Mouse (Mus musculus): ENCODE data around the gene Gpm6a. TPM values are rescaled to one million over a fixed set of nuclear protein-coding genes. Genes with fewer than 3 reads are reported as not detected.
A peak's percentile ranks its signal among the peaks of the same experiment; 100 is the strongest.

Gene Gpm6a
- polyA plus RNA-seq, 1 experiment from 2014 or later = 26.7 TPM

DNA sequence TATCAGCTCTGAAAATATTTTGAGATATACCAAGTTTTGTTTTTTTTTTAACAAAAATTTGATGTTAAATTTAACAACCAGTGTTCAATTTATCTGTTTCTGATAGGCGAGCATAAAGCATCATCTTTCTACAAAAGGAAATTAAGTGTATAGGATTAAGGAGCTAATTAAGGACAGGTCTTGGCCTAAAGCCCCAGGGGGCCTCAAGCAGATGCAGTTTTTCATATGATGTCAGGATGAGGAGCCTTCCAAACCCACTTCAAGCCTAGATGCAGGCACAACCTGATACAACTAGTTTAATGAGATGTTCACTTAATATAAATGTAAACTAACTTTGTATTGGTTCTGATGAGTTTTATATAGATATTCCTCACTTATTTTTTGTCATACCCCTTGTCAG is 22.0 kb downstream of the Gpm6a start:
- ATAC-seq (replicated peaks; ENCODE audit: insufficient number of reproducible peaks, low FRiP score, low TSS enrichment, low read depth) (no peak), DNase-seq (ENCODE audit: low spot score) (no peak)
- no peak overlapping the region for H3K9ac ChIP-seq (replicated peaks; ENCODE audit: low read length)
- H3K4me2 ChIP-seq (ENCODE audit: low read depth, low read length) = no peak overlapping the region
- no peaks in the 10 kb centered on the region for H3K9me3 ChIP-seq (replicated peaks; ENCODE audit: control insufficient read depth, low read length)
- no peaks in the 10 kb centered on the region for H3K27me3 ChIP-seq (ENCODE audit: control insufficient read depth, insufficient read depth, low read length)
- H3K27ac ChIP-seq (replicated peaks; ENCODE audit: low read depth, low read length) = no peak overlapping the region
- H3K4me3 ChIP-seq (ENCODE audit: low read depth, low read length) = no peak overlapping the region
- no peaks in the 10 kb centered on the region for H3K4me1 ChIP-seq (ENCODE audit: control insufficient read depth, insufficient read depth, low read length)
- 32% methylated on average over 1 of the region's 1 CpGs for WGBS
- H3K36me3 ChIP-seq (replicated peaks; ENCODE audit: control insufficient read depth, insufficient read depth, low read depth, low read length) = no peaks in the 10 kb centered on the region

DNA sequence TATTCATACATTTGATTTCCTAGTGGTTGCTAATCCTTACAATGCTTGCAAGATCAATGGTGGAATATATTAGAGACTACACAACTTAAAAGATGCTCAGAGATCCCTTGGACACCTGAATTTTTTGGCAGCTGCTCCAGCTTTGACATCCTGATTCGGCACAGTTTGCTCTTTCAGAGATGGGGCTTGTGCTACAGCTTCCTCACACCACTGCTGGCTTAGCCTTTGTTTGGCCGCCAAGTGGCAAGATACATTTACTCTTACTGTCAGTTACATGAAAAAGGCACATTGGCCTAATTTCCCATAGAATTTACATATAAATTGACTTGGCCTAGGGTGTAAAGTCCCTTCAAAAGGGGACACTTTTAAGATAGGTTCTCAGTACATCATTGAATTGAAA is 32.1 kb downstream of the Gpm6a start:
- WGBS = 69% methylated on average over 2 of the region's 2 CpGs
- no peaks in the 10 kb centered on the region for H3K27me3 ChIP-seq (ENCODE audit: control insufficient read depth, insufficient read depth, low read length)
- no peak overlapping the region for H3K4me2 ChIP-seq (ENCODE audit: low read depth, low read length)
- H3K4me1 ChIP-seq (ENCODE audit: control insufficient read depth, insufficient read depth, low read length) = no peaks in the 10 kb centered on the region
- H3K4me3 ChIP-seq (ENCODE audit: low read depth, low read length) = no peak overlapping the region
- ATAC-seq (replicated peaks; ENCODE audit: insufficient number of reproducible peaks, low FRiP score, low TSS enrichment, low read depth) (no peak), DNase-seq (ENCODE audit: low spot score) (no peak)
- H3K9me3 ChIP-seq (replicated peaks; ENCODE audit: control insufficient read depth, low read length) = no peaks in the 10 kb centered on the region
- no peaks in the 10 kb centered on the region for H3K36me3 ChIP-seq (replicated peaks; ENCODE audit: control insufficient read depth, insufficient read depth, low read depth, low read length)
- H3K9ac ChIP-seq (replicated peaks; ENCODE audit: low read length) = no peak overlapping the region
- no peak overlapping the region for H3K27ac ChIP-seq (replicated peaks; ENCODE audit: low read depth, low read length)

DNA sequence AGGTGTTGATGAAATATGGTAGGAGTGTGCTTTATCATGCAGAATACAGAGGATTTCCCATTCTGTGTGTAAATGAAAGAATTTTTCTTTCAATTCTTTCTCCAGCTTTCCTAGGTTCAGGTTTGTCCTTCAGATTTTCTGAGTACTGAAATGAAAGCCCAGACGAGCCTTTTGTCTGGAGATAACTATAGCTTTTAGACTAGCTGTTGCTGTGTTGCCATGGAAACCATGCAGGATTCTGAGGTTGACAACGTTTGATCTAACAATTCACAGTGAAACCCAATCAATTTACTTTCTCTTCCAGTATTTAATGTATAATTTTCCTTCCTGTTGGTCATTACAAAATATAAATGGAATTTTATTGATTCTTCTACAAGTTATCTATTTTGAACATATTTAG is 34.5 kb downstream of the Gpm6a start:
- H3K27me3 ChIP-seq (ENCODE audit: control insufficient read depth, insufficient read depth, low read length) = no peaks in the 10 kb centered on the region
- no peaks in the 10 kb centered on the region for H3K36me3 ChIP-seq (replicated peaks; ENCODE audit: control insufficient read depth, insufficient read depth, low read depth, low read length)
- peak; percentile 31 for DNase-seq (ENCODE audit: low spot score)
- no peak overlapping the region for H3K4me3 ChIP-seq (ENCODE audit: low read depth, low read length)
- no peak overlapping the region for H3K4me2 ChIP-seq (ENCODE audit: low read depth, low read length)
- ATAC-seq (replicated peaks; ENCODE audit: insufficient number of reproducible peaks, low FRiP score, low TSS enrichment, low read depth) = no peak
- 18% methylated on average over 2 of the region's 2 CpGs for WGBS
- H3K9me3 ChIP-seq (replicated peaks; ENCODE audit: control insufficient read depth, low read length) = no peaks in the 10 kb centered on the region
- no peaks in the 10 kb centered on the region for H3K4me1 ChIP-seq (ENCODE audit: control insufficient read depth, insufficient read depth, low read length)
- no peak overlapping the region for H3K9ac ChIP-seq (replicated peaks; ENCODE audit: low read length)
- H3K27ac ChIP-seq (replicated peaks; ENCODE audit: low read depth, low read length) = no peak overlapping the region

DNA sequence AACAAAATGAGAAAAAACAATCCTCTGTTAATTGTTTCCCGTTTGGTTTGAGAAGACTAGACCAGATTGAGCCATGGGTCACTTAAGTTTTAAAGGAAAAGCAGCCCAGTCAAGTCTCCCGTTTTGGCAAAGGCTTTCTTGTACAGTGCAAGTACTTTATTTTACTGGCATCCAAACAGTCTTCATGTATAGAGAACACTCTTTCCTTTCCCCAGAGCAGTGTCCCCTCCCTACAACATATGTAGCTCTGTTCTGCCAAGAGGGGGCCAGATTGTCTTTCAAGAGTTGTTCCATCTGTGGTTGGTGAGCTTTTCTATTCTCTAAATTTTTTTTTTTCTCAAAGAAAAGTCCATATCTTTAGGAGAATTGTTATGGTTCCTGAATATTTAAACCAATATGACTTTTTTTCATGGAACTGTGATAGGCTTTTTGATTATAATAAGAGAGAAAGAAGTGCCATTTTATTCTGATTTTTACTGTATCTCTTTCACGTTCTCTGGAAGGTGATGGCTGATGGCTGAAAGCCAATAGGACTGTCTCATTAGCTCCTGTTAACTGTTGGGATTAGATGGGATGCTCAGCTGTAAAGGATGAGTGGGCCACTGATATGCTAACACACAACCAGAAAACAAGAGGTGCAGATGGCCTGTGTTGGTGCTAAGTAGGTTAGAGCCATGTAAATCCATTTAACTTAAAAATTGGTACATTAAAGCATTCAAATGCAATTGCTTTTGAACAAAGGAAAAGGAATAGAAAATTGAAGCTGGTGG is 37.4 kb downstream of the Gpm6a start:
- no peak overlapping the region for H3K4me3 ChIP-seq (ENCODE audit: low read depth, low read length)
- no peaks in the 10 kb centered on the region for H3K36me3 ChIP-seq (replicated peaks; ENCODE audit: control insufficient read depth, insufficient read depth, low read depth, low read length)
- H3K9ac ChIP-seq (replicated peaks; ENCODE audit: low read length) = no peak overlapping the region
- no peaks in the 10 kb centered on the region for H3K27me3 ChIP-seq (ENCODE audit: control insufficient read depth, insufficient read depth, low read length)
- H3K27ac ChIP-seq (replicated peaks; ENCODE audit: low read depth, low read length) = no peak overlapping the region
- ATAC-seq (replicated peaks; ENCODE audit: insufficient number of reproducible peaks, low FRiP score, low TSS enrichment, low read depth) (no peak), DNase-seq (ENCODE audit: low spot score) (no peak)
- H3K4me2 ChIP-seq (ENCODE audit: low read depth, low read length) = no peak overlapping the region
- WGBS = 68% methylated on average over 3 of the region's 3 CpGs
- H3K9me3 ChIP-seq (replicated peaks; ENCODE audit: control insufficient read depth, low read length) = no peaks in the 10 kb centered on the region
- H3K4me1 ChIP-seq (ENCODE audit: control insufficient read depth, insufficient read depth, low read length) = no peaks in the 10 kb centered on the region

DNA sequence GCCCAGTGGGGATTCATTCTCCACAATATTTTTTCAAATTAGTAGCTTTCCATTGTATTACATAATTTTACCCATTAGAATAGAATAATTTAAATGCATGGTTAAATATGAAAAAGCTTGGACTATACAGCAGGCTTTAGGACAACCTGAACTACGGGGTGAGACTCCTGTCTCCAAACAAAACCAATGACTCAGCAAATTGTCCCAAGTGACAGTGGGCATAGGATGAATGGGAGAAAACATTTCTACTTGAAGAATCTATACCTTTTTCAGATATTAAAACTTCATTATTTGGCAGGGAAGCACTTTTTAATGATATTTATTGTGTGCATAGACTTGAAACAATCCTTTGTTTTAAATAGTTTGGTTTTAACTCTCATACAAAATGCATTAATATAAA is 41.0 kb downstream of the Gpm6a start:
- DNase-seq (ENCODE audit: low spot score) (no peak), ATAC-seq (replicated peaks; ENCODE audit: insufficient number of reproducible peaks, low FRiP score, low TSS enrichment, low read depth) (no peak)
- H3K4me3 ChIP-seq (ENCODE audit: low read depth, low read length) = no peak overlapping the region
- WGBS = 74% methylated on average over 1 of the region's 1 CpGs
- no peak overlapping the region for H3K9ac ChIP-seq (replicated peaks; ENCODE audit: low read length)
- no peaks in the 10 kb centered on the region for H3K27me3 ChIP-seq (ENCODE audit: control insufficient read depth, insufficient read depth, low read length)
- H3K4me1 ChIP-seq (ENCODE audit: control insufficient read depth, insufficient read depth, low read length) = no peaks in the 10 kb centered on the region
- H3K36me3 ChIP-seq (replicated peaks; ENCODE audit: control insufficient read depth, insufficient read depth, low read depth, low read length) = no peaks in the 10 kb centered on the region
- H3K9me3 ChIP-seq (replicated peaks; ENCODE audit: control insufficient read depth, low read length) = no peaks in the 10 kb centered on the region
- H3K4me2 ChIP-seq (ENCODE audit: low read depth, low read length) = no peak overlapping the region
- H3K27ac ChIP-seq (replicated peaks; ENCODE audit: low read depth, low read length) = no peak overlapping the region

DNA sequence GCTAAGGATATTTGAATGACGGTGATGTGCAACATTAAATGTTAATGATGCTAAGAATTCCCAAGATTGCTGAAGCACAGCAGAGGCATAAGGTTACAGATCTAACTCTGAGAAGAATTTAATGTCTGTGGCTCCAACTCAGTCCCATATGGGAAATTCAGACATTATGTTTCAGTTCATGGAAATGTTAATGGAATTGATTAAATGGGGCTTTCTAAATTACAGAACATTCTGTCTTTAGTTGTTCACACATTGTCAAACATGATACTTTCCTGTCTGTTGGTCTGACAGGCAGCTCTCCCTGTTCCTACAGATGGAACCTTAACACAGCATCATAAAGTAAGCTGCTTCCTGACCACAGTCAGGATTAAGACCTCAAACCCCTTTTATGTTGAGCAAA is 47.8 kb downstream of the Gpm6a start:
- Histone ChIP-seq H3K9ac (replicated peaks; ENCODE audit: low read length) (no peak overlapping the region), H3K4me1 (ENCODE audit: control insufficient read depth, insufficient read depth, low read length) (no peaks in the 10 kb centered on the region), H3K36me3 (replicated peaks; ENCODE audit: control insufficient read depth, insufficient read depth, low read depth, low read length) (no peaks in the 10 kb centered on the region), H3K4me2 (ENCODE audit: low read depth, low read length) (no peak overlapping the region), H3K27me3 (ENCODE audit: control insufficient read depth, insufficient read depth, low read length) (no peaks in the 10 kb centered on the region), H3K9me3 (replicated peaks; ENCODE audit: control insufficient read depth, low read length) (no peaks in the 10 kb centered on the region), H3K4me3 (ENCODE audit: low read depth, low read length) (no peak overlapping the region), H3K27ac (replicated peaks; ENCODE audit: low read depth, low read length) (no peak overlapping the region)
- DNase-seq (ENCODE audit: low spot score) (no peak), ATAC-seq (replicated peaks; ENCODE audit: insufficient number of reproducible peaks, low FRiP score, low TSS enrichment, low read depth) (no peak)
- WGBS = 81% methylated on average over 1 of the region's 1 CpGs

GRCm38 (mm10) chr8:55002946-55003345 is 48.3 kb downstream of the Gpm6a start:
- WGBS = 58% methylated on average over 2 of the region's 2 CpGs
- no peak overlapping the region for H3K4me2 ChIP-seq (ENCODE audit: low read depth, low read length)

DNA sequence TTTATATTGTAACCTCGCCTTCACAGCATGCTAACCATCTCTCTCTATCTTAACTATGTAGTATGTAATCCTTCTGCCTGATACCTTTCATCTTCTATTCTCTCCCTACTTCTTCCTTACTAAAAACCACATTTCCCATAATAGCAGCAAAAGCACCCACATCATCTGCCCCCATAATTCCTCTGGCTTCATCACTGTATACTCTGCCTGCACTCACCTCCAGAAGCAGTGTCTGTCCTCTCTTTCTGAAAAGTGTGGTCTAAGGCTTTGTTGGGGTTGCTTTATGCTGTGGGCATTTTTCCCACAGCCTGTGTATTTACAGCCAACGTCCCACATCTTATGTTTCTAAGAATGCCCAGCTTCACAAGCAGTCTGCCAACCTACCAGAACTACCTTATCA is 57.6 kb downstream of the Gpm6a start:
- ATAC-seq (replicated peaks; ENCODE audit: insufficient number of reproducible peaks, low FRiP score, low TSS enrichment, low read depth) = no peak
- Histone ChIP-seq H3K27me3 (ENCODE audit: control insufficient read depth, insufficient read depth, low read length) (no peaks in the 10 kb centered on the region), H3K9ac (replicated peaks; ENCODE audit: low read length) (no peak overlapping the region), H3K36me3 (replicated peaks; ENCODE audit: control insufficient read depth, insufficient read depth, low read depth, low read length) (no peaks in the 10 kb centered on the region), H3K4me2 (ENCODE audit: low read depth, low read length) (no peak overlapping the region), H3K4me3 (ENCODE audit: low read depth, low read length) (no peak overlapping the region), H3K9me3 (replicated peaks; ENCODE audit: control insufficient read depth, low read length) (no peaks in the 10 kb centered on the region), H3K27ac (replicated peaks; ENCODE audit: low read depth, low read length) (no peak overlapping the region), H3K4me1 (ENCODE audit: control insufficient read depth, insufficient read depth, low read length) (no peaks in the 10 kb centered on the region)
- no peak for DNase-seq (ENCODE audit: low spot score)
- 72% methylated on average over 2 of the region's 2 CpGs for WGBS

More at GRCm38 (mm10) chr8:55002946-55003345, 48.3 kb downstream of the Gpm6a start:
- DNase-seq (ENCODE audit: low spot score) (no peak), ATAC-seq (replicated peaks; ENCODE audit: insufficient number of reproducible peaks, low FRiP score, low TSS enrichment, low read depth) (no peak)
- Histone ChIP-seq H3K27ac (replicated peaks; ENCODE audit: low read depth, low read length) (no peak overlapping the region), H3K4me3 (ENCODE audit: low read depth, low read length) (no peak overlapping the region), H3K9ac (replicated peaks; ENCODE audit: low read length) (no peak overlapping the region), H3K27me3 (ENCODE audit: control insufficient read depth, insufficient read depth, low read length) (no peaks in the 10 kb centered on the region), H3K4me1 (ENCODE audit: control insufficient read depth, insufficient read depth, low read length) (no peaks in the 10 kb centered on the region), H3K9me3 (replicated peaks; ENCODE audit: control insufficient read depth, low read length) (no peaks in the 10 kb centered on the region), H3K36me3 (replicated peaks; ENCODE audit: control insufficient read depth, insufficient read depth, low read depth, low read length) (no peaks in the 10 kb centered on the region)
